Comparison of ENCODE assay signal across 8 mouse cellular contexts in genomic region chr3:132949380-132949790, GRCm38 (mm10). TPM values are rescaled to one million over a fixed set of nuclear protein-coding genes. Genes with fewer than 3 reads are reported as not detected.
DNase-seq lines count a peak whose midpoint lies in the region; ATAC-seq and TF ChIP-seq lines count a peak whose summit lies in the region.

No protein-coding gene starts in this region.

- H3K4me1 ChIP-seq in cerebellum, adult 2 months (ENCODE audit: control insufficient read depth, insufficient read depth, low read length) = no peaks in the 10 kb centered on the region; the same call in 1 of the 2 replicates
- peaks cover 45% of the 10 kb centered on the region for H3K4me1 ChIP-seq in embryonic facial prominence, embryonic 10.5 days
- no peaks in the 10 kb centered on the region for H3K4me1 ChIP-seq in hindbrain, embryonic 11.5 days (replicated peaks; ENCODE audit: control insufficient read depth, insufficient read depth, low read length)
- H3K4me1 ChIP-seq in limb, embryonic 14.5 days (ENCODE audit: control insufficient read depth, insufficient read depth, low read length) = peaks cover 8% of the 10 kb centered on the region
- H3K4me1 ChIP-seq in midbrain, embryonic 14.5 days (ENCODE audit: control insufficient read depth, insufficient read depth, low read length) = peaks cover 11% of the 10 kb centered on the region; the same call in 1 of the 2 replicates

- 1% methylated on average over 26 of the region's 26 CpGs for WGBS in cerebellum, adult 2 months
- WGBS in embryonic facial prominence, embryonic 10.5 days = 1% methylated on average over 26 of the region's 26 CpGs
- WGBS in hindbrain, embryonic 11.5 days = under 1% methylated on average over 24 of the region's 26 CpGs
- under 1% methylated on average over 21 of the region's 26 CpGs for WGBS in limb, embryonic 14.5 days
- WGBS in midbrain, embryonic 14.5 days = 0% methylated on average over 26 of the region's 26 CpGs

- peak overlapping the region; percentile 32 for H3K9ac ChIP-seq in hindbrain, embryonic 11.5 days (ENCODE audit: low read depth, low read length)
- peak overlapping the region; percentile 62 for H3K9ac ChIP-seq in limb, embryonic 14.5 days (ENCODE audit: low read depth, low read length, severe bottlenecking)
- H3K9ac ChIP-seq in midbrain, embryonic 14.5 days (replicated peaks; ENCODE audit: low read length) = peak overlapping the region; percentile 66

- DNase-seq in cerebellum, adult 2 months = peak; percentile 12
- DNase-seq in cerebellum, adult 18-20 months = no peak
- peak; percentile 70 for DNase-seq in embryonic facial prominence, embryonic 10.5 days (ENCODE audit: low spot score)
- peak; percentile 56 for DNase-seq in hindbrain, embryonic 11.5 days (ENCODE audit: low spot score)
- peak; percentile 26 for DNase-seq in limb, embryonic 14.5 days (ENCODE audit: low spot score)
- DNase-seq in midbrain, embryonic 14.5 days = peak; percentile 67
- DNase-seq in urinary bladder, postnatal 25 days (ENCODE audit: low spot score) = peak; percentile 23

- H3K79me2 ChIP-seq in C2C12 (ENCODE audit: control insufficient read depth, insufficient read depth) = peaks cover 27% of the 10 kb centered on the region

- peaks cover 2% of the 10 kb centered on the region for H3K79me3 ChIP-seq in C2C12 (ENCODE audit: low read depth)

- no peak overlapping the region for H3K27ac ChIP-seq in cerebellum, adult 2 months (ENCODE audit: insufficient read depth, low read length)
- peak overlapping the region; percentile 85 for H3K27ac ChIP-seq in embryonic facial prominence, embryonic 10.5 days (replicated peaks)
- no peak overlapping the region for H3K27ac ChIP-seq in hindbrain, embryonic 11.5 days (ENCODE audit: low read depth, low read length)
- H3K27ac ChIP-seq in limb, embryonic 14.5 days (replicated peaks; ENCODE audit: low read depth, low read length) = no peak overlapping the region
- H3K27ac ChIP-seq in midbrain, embryonic 14.5 days (replicated peaks; ENCODE audit: low read depth, low read length) = no peak overlapping the region

- peak; percentile 75 for ATAC-seq in hindbrain, embryonic 11.5 days (ENCODE audit: low FRiP score)
- ATAC-seq in limb, embryonic 14.5 days (ENCODE audit: low FRiP score, low read depth) = peak; percentile 45; the same call in 1 of the 2 replicates
- ATAC-seq in midbrain, embryonic 14.5 days (ENCODE audit: low FRiP score, low TSS enrichment) = peak; percentile 70

- H3ac ChIP-seq in C2C12 (ENCODE audit: control insufficient read depth, insufficient read length, low read depth) = peak overlapping the region; percentile 92

- H3K4me2 ChIP-seq in hindbrain, embryonic 11.5 days (replicated peaks; ENCODE audit: low read depth, low read length) = peak overlapping the region; percentile 98
- peak overlapping the region; percentile 99 for H3K4me2 ChIP-seq in limb, embryonic 14.5 days (replicated peaks; ENCODE audit: low read depth, low read length, severe bottlenecking)
- H3K4me2 ChIP-seq in midbrain, embryonic 14.5 days (ENCODE audit: low read length) = peak overlapping the region; percentile 98

- H3K4me3 ChIP-seq in cerebellum, adult 2 months (replicated peaks; ENCODE audit: insufficient read depth, low read depth, low read length) = peak overlapping the region; percentile 30
- peak overlapping the region; percentile 52 for H3K4me3 ChIP-seq in C2C12 (ENCODE audit: insufficient read depth, poor library complexity, severe bottlenecking)
- peak overlapping the region; percentile 83 for H3K4me3 ChIP-seq in embryonic facial prominence, embryonic 10.5 days
- peak overlapping the region; percentile 61 for H3K4me3 ChIP-seq in hindbrain, embryonic 11.5 days (ENCODE audit: low read depth, low read length)
- H3K4me3 ChIP-seq in limb, embryonic 14.5 days (replicated peaks; ENCODE audit: low read length) = peak overlapping the region; percentile 64
- H3K4me3 ChIP-seq in midbrain, embryonic 14.5 days (replicated peaks; ENCODE audit: low read depth, low read length) = peak overlapping the region; percentile 71

- no peaks in the 10 kb centered on the region; the same call in 1 of the 2 replicates for H3K27me3 ChIP-seq in cerebellum, adult 2 months (ENCODE audit: control insufficient read depth, insufficient read depth, low read length)
- no peaks in the 10 kb centered on the region for H3K27me3 ChIP-seq in C2C12 (ENCODE audit: control insufficient read depth, insufficient read depth, insufficient read length)
- peaks cover 55% of the 10 kb centered on the region for H3K27me3 ChIP-seq in embryonic facial prominence, embryonic 10.5 days (replicated peaks; ENCODE audit: low read depth, poor library complexity, severe bottlenecking)
- H3K27me3 ChIP-seq in hindbrain, embryonic 11.5 days (ENCODE audit: control insufficient read depth, insufficient read depth, low read length) = peaks cover 9% of the 10 kb centered on the region
- no peaks in the 10 kb centered on the region; the same call in 1 of the 2 replicates for H3K27me3 ChIP-seq in limb, embryonic 14.5 days (ENCODE audit: control insufficient read depth, insufficient read depth, low read length)
- H3K27me3 ChIP-seq in midbrain, embryonic 14.5 days (ENCODE audit: control insufficient read depth, insufficient read depth, low read length) = peaks cover 3% of the 10 kb centered on the region; the same call in 1 of the 2 replicates

- no peak for TF ChIP-seq POLR2A in cerebellum, adult 2 months (IDR thresholded peaks at IDR 0.05; ENCODE audit: borderline replicate concordance, insufficient read depth, low read length)
- no peak for TF ChIP-seq POLR2A in limb, embryonic 14.5 days (IDR thresholded peaks at IDR 0.05; ENCODE audit: borderline replicate concordance, extremely low read depth, insufficient read depth, insufficient read length)

- H3K9me3 ChIP-seq in embryonic facial prominence, embryonic 10.5 days = no peaks in the 10 kb centered on the region
- H3K9me3 ChIP-seq in hindbrain, embryonic 11.5 days (ENCODE audit: control insufficient read depth, low read length) = no peaks in the 10 kb centered on the region
- no peaks in the 10 kb centered on the region for H3K9me3 ChIP-seq in limb, embryonic 14.5 days (ENCODE audit: control insufficient read depth, low read length)
- no peaks in the 10 kb centered on the region for H3K9me3 ChIP-seq in midbrain, embryonic 14.5 days (ENCODE audit: control insufficient read depth, low read length)

- H3K36me3 ChIP-seq in C2C12 (ENCODE audit: control insufficient read depth, insufficient read depth) = peaks cover 13% of the 10 kb centered on the region
- 0 out of 2 replicates have a peak, but pooled peaks cover 3% of the 10 kb centered on the region for H3K36me3 ChIP-seq in embryonic facial prominence, embryonic 10.5 days (replicated peaks)
- H3K36me3 ChIP-seq in hindbrain, embryonic 11.5 days (ENCODE audit: control insufficient read depth, insufficient read depth, low read length) = no peaks in the 10 kb centered on the region
- no peaks in the 10 kb centered on the region for H3K36me3 ChIP-seq in limb, embryonic 14.5 days (ENCODE audit: control insufficient read depth, insufficient read depth, low read length)
- no peaks in the 10 kb centered on the region for H3K36me3 ChIP-seq in midbrain, embryonic 14.5 days (ENCODE audit: control insufficient read depth, insufficient read depth, low read length)

- no peak for TF ChIP-seq CTCF in cerebellum, adult 2 months (IDR thresholded peaks at IDR 0.05; ENCODE audit: borderline replicate concordance, insufficient read depth, low read depth, low read length)
- no peak for TF ChIP-seq CTCF in C2C12 (IDR thresholded peaks at IDR 0.05; ENCODE audit: control insufficient read depth, insufficient read depth, insufficient read length)

TF ChIP-seq in C2C12, 6 proteins besides CTCF, POLR2A, EP300 and RAD21:
- TF ChIP-seq FOSL1 (IDR thresholded peaks at IDR 0.05; ENCODE audit: insufficient read depth, low read length, poor library complexity, severe bottlenecking) (no peak), MYOG (IDR thresholded peaks at IDR 0.05; ENCODE audit: control insufficient read depth, extremely low read depth, insufficient read length) (no peak), MAX (IDR thresholded peaks at IDR 0.05) (no peak), USF1 (IDR thresholded peaks at IDR 0.05; ENCODE audit: low read depth) (no peak), CEBPB (IDR thresholded peaks at IDR 0.05; ENCODE audit: low read depth) (no peak), MYOD1 (IDR thresholded peaks at IDR 0.05; ENCODE audit: control insufficient read depth, insufficient read length, low read depth) (no peak)

RNA-seq across cellular contexts. Expression of gene Npnt, which starts 0.7 kb away (rescaled TPM):
- polyA plus RNA-seq in cerebellum, adult 2 months (2012; rRNA removed) = 3.4 and 3.6 TPM in 2 replicates
- polyA plus RNA-seq in C2C12 (2012; fragmentation: generic; extraction: Trizol) = 110 TPM
- polyA plus RNA-seq in embryonic facial prominence, embryonic 10.5 days (2016; fragmentation: Nextera tagmentation; extraction: Ambion mirVana) = 26.0 and 26.2 TPM in 2 replicates
- 11.4 and 16.3 TPM in 2 replicates for polyA plus RNA-seq in hindbrain, embryonic 11.5 days (2014; fragmentation: Nextera tagmentation; extraction: Ambion mirVana)
- polyA plus RNA-seq in limb, embryonic 14.5 days (2012; rRNA removed) = 39.4 and 41.7 TPM in 2 replicates
- 45.4 and 45.9 TPM in 2 replicates for polyA plus RNA-seq in limb, embryonic 14.5 days (2014; fragmentation: Nextera tagmentation; extraction: Ambion mirVana)
- 18.6 and 28.0 TPM in 2 replicates for polyA plus RNA-seq in midbrain, embryonic 14.5 days (2014; fragmentation: Nextera tagmentation; extraction: Ambion mirVana)

Comparison
In these comparisons a context has a peak if more than half of its experiments do, and no peak if none do; other contexts are left out.
1. DNase-seq: peak in cerebellum, adult 2 months (2 of 2), embryonic facial prominence, embryonic 10.5 days (single experiment), hindbrain, embryonic 11.5 days (single experiment), limb, embryonic 14.5 days (single experiment), midbrain, embryonic 14.5 days (single experiment) and urinary bladder, postnatal 25 days (single experiment); none in cerebellum, adult 18-20 months (0 of 2).
2. H3K4me3 ChIP-seq: peak in every context shown above with its lines; median percentile 83 in embryonic facial prominence, embryonic 10.5 days; 71 in midbrain, embryonic 14.5 days; 64 in limb, embryonic 14.5 days; 61 in hindbrain, embryonic 11.5 days; 52 in C2C12; 30 in cerebellum, adult 2 months.
3. Peak in every context shown above with its lines, with median percentiles within 50 percentile points of each other: ATAC-seq, H3K4me2 ChIP-seq and H3K9ac ChIP-seq.